Mouse (Mus musculus) layer of hippocampus, postnatal 14 days (tissue): ENCODE results near the gene D10Wsu102e. TPM values are rescaled to one million over a fixed set of nuclear protein-coding genes. Genes with fewer than 3 reads are reported as not detected.

Source experiments
- DNase-seq, 2 experiments: peaks; one replicate each; pipeline ENCODE4 v3.0.0; 2021 to 2022; ENCODE audit warnings: low spot score in 2 of 2, mixed read lengths in 1 of 2
- long read RNA-seq, 2 experiments: library from polyadenylated mRNA; stranded (forward); transcript quantifications; one replicate each; pipeline ENCODE4 v2.0.0; 2021
- total RNA-seq, 2 experiments: library from RNA; stranded (reverse); gene quantifications; 2 replicates each; pipeline ENCODE4 v1.2.3; 2021

D10Wsu102e gene
- 1 to 10 TPM; 2.5 to 2.6 TPM for total RNA-seq
- long read RNA-seq, experiment 1, full-length matches to known transcripts: 9 of 9 reads
- long read RNA-seq, experiment 1, partial matches to known transcripts: 0 of 9 reads
- long read RNA-seq, experiment 1, other reads (novel, unspliced or antisense): 0 of 9 reads
- long read RNA-seq, experiment 2, full-length matches to known transcripts: 12 of 16 reads
- long read RNA-seq, experiment 2, partial matches to known transcripts: 3 of 16 reads
- long read RNA-seq, experiment 2, other reads (novel, unspliced or antisense): 1 of 16 reads

- DNase-seq: peak; percentile 92 to 98
Measured at GRCm38 (mm10) chr10:83359956-83360355, at the start of gene D10Wsu102e. Gene D10Wsu102e (plus strand): TSS chr10:83360221.

GRCm38 (mm10) chr10:83310356-83310755, 49.7 kb upstream of the D10Wsu102e start:
- DNase-seq: peak in 1 of 2 experiments; percentile 49

- DNase-seq: no peak
Measured at GRCm38 (mm10) chr10:83313033-83313432, 47.0 kb upstream of the D10Wsu102e start.

- DNase-seq: no peak
Measured at GRCm38 (mm10) chr10:83320396-83320795, 39.6 kb upstream of the D10Wsu102e start.

- DNase-seq: peak in 1 of 2 experiments; percentile 14
Measured at GRCm38 (mm10) chr10:83320870-83321269, 39.2 kb upstream of the D10Wsu102e start.

GRCm38 (mm10) chr10:83321528-83321927, 38.5 kb upstream of the D10Wsu102e start:
- no peak for DNase-seq

- no peak for DNase-seq
Measured at GRCm38 (mm10) chr10:83322551-83323100, 37.4 kb upstream of the D10Wsu102e start.

- DNase-seq: no peak
Measured at GRCm38 (mm10) chr10:83324871-83325270, 35.1 kb upstream of the D10Wsu102e start.

- DNase-seq: no peak
Measured at GRCm38 (mm10) chr10:83325903-83326302, 34.1 kb upstream of the D10Wsu102e start.

- DNase-seq: no peak
Measured at GRCm38 (mm10) chr10:83326648-83327285, 33.3 kb upstream of the D10Wsu102e start.

GRCm38 (mm10) chr10:83328791-83329190, 31.2 kb upstream of the D10Wsu102e start:
- DNase-seq: no peak

- DNase-seq: no peak
Measured at GRCm38 (mm10) chr10:83330336-83330735, 29.7 kb upstream of the D10Wsu102e start.

GRCm38 (mm10) chr10:83331811-83332210, 28.2 kb upstream of the D10Wsu102e start:
- DNase-seq: no peak

GRCm38 (mm10) chr10:83332581-83332980, 27.4 kb upstream of the D10Wsu102e start:
- no peak for DNase-seq

- DNase-seq: no peak
Measured at GRCm38 (mm10) chr10:83336336-83336735, 23.7 kb upstream of the D10Wsu102e start.

GRCm38 (mm10) chr10:83337159-83337951, 22.7 kb upstream of the D10Wsu102e start, which contains the start of gene Slc41a2:
Gene Slc41a2 (minus strand): TSS chr10:83337882.
- DNase-seq: peak; percentile 57 to 61

- DNase-seq: no peak
Measured at GRCm38 (mm10) chr10:83337971-83338598, 21.9 kb upstream of the D10Wsu102e start.

- no peak for DNase-seq
Measured at GRCm38 (mm10) chr10:83341226-83341625, 18.8 kb upstream of the D10Wsu102e start.

- DNase-seq: no peak
Measured at GRCm38 (mm10) chr10:83343171-83343570, 16.9 kb upstream of the D10Wsu102e start.

GRCm38 (mm10) chr10:83343828-83344685, 16.0 kb upstream of the D10Wsu102e start:
- no peak for DNase-seq
